Mouse (Mus musculus): ENCODE data around the gene Ciao1.

- TF ChIP-seq CTCF (IDR thresholded peaks at IDR 0.05; ENCODE audit: extremely low read depth, insufficient read depth, insufficient read length, insufficient replicate concordance) (no peak), POLR2A (IDR thresholded peaks at IDR 0.05; ENCODE audit: low read depth, low read length) (no peak)
These were observed 29.9 kb downstream of the Ciao1 start for GRCm38 (mm10) chr2:127217746-127218145.

Measured in spleen, adult 2 months (tissue).